Mouse (Mus musculus) G1E (cell line): ENCODE measurements at regions not wholly inside any gene's neighbourhood (a gene's known extent, or its start where the extent isn't known, plus 50 kb on each side); places are given as distances from the start of the nearest gene placed in this dataset.

ENCODE experiments used
- CTCF ChIP-seq: IDR thresholded peaks from 2 replicates; pipeline ENCODE4 v1.5.1; 2012; ENCODE audit warnings: low read depth, low read length, inconsistent platforms, mixed read lengths
- GATA1 ChIP-seq: IDR thresholded peaks from 2 replicates; pipeline ENCODE4 v1.6.1; 2012; ENCODE audit warnings: borderline replicate concordance, low read length, inconsistent platforms, mixed read lengths
- POLR2AphosphoS5 ChIP-seq: IDR thresholded peaks from 2 replicates; pipeline ENCODE4 v1.6.1; 2012; ENCODE audit warnings: low read depth, low read length, inconsistent platforms; ENCODE audit not compliant: insufficient replicate concordance

DNA sequence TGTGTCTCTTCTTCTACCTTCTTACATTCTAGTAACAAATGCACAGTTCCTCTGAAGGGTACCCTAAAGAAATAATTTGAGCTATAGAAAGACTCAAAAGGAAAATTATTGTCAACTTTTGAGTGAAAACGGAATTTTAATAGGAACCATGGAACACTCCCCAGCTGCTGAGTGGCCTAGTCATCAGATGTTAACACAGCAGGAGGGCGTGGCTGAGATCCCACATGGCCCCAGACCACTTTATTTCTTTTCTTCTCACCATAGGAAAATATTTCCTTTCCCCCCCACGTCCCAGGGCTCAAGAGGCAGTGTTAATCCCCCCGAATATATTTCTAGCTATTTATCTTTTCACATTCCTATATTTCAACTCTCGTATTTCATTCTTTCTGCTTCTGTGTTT is 1977.6 kb downstream of the 9330182O14Rik start:
- TF ChIP-seq CTCF: no peak
- no peak for TF ChIP-seq POLR2AphosphoS5
- no peak for TF ChIP-seq GATA1
